Mouse (Mus musculus) heart, embryonic 10.5 days (tissue): Measurements from ENCODE around the gene Map1b. TPM values are rescaled to one million over a fixed set of nuclear protein-coding genes. Genes with fewer than 3 reads are reported as not detected.

Experiments used
- DNase-seq: peaks from one replicate; pipeline ENCODE4 v3.0.0-alpha.2; 2017; ENCODE audit warnings: low spot score
- H3K27ac ChIP-seq: fragments of 300-500 bp; sonication (generic); 2 replicates; pipeline ENCODE4 v1.5.1; 2016; ENCODE audit warnings: mild to moderate bottlenecking
- H3K27me3 ChIP-seq: fragments of 300-500 bp; sonication (generic); 2 replicates; pipeline ENCODE4 v1.6.1; 2016; ENCODE audit warnings: mild to moderate bottlenecking; ENCODE audit not compliant: poor library complexity, insufficient read depth, severe bottlenecking
- H3K36me3 ChIP-seq: fragments of 300-500 bp; sonication (generic); 2 replicates; pipeline ENCODE4 v1.6.1; 2016; ENCODE audit warnings: mild to moderate bottlenecking, moderate library complexity
- H3K4me1 ChIP-seq: fragments of 300-500 bp; sonication (generic); 2 replicates; pipeline ENCODE4 v1.6.1; 2016; ENCODE audit warnings: mild to moderate bottlenecking
- H3K4me3 ChIP-seq: fragments of 300-500 bp; sonication (generic); 2 replicates; pipeline ENCODE4 v1.5.1; 2016; ENCODE audit warnings: mild to moderate bottlenecking, moderate library complexity
- H3K9me3 ChIP-seq: fragments of 300-500 bp; sonication (generic); 2 replicates; pipeline ENCODE4 v1.6.1; 2016; ENCODE audit warnings: mild to moderate bottlenecking, moderate library complexity
- WGBS: fragments of 180-500 bp; shearing (Covaris S2); methylation state at CpG from one replicate; pipeline ENCODE4 v1.1.7; 2016; 5-methylcytosine and 5-hydroxymethylcytosine counted together
- polyA plus RNA-seq: library from polyadenylated mRNA; unstranded; fragments of >200 nt; fragmentation: Nextera tagmentation; extraction: Ambion mirVana; gene quantifications from 2 replicates; pipeline ENCODE4 v1.2.1, GENCODE M21; 2016

Gene Map1b
- polyA plus RNA-seq, 1 experiment from 2014 or later, result 186 TPM

GRCm38 (mm10) chr13:99395531-99395930 is 120.8 kb downstream of the Map1b start:
- Histone ChIP-seq H3K27me3 (no peaks in the 10 kb centered on the region), H3K36me3 (peaks cover 19% of the 10 kb centered on the region), H3K4me3 (no peak overlapping the region), H3K27ac (peak overlapping the region; percentile 74; the same call in 1 of the 2 replicates), H3K4me1 (peaks cover 22% of the 10 kb centered on the region; the same call in 1 of the 2 replicates), H3K9me3 (no peaks in the 10 kb centered on the region)
- 78% methylated on average over 12 of the region's 12 CpGs for WGBS
- no peak for DNase-seq

DNA sequence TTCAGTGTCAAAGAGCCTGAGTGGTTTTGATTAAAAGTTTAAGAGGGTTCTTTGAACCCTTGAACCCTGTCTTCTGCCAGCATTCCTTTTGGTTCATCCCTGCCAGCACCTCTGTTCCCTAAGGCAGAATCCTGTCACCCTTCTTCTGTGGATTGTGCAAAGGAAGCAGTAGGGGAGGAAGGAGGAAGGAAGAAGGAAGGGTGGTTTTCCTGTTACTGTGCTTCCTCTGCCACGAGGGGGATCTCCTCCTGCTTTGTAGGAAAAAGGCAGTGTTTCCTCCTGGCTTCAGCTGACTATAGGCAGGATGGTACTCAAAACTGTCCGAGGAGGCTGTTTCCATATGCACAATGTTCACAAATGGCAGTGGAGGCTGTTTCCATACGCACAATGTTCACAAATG is 121.6 kb downstream of the Map1b start:
- H3K4me1 ChIP-seq, result peaks cover 22% of the 10 kb centered on the region; the same call in 1 of the 2 replicates
- H3K27me3 ChIP-seq, result no peaks in the 10 kb centered on the region
- H3K4me3 ChIP-seq, result no peak overlapping the region
- H3K27ac ChIP-seq, result no peak overlapping the region
- no peak for DNase-seq
- no peaks in the 10 kb centered on the region for H3K9me3 ChIP-seq
- WGBS, result 72% methylated on average over 3 of the region's 3 CpGs
- peaks cover 16% of the 10 kb centered on the region for H3K36me3 ChIP-seq

DNA sequence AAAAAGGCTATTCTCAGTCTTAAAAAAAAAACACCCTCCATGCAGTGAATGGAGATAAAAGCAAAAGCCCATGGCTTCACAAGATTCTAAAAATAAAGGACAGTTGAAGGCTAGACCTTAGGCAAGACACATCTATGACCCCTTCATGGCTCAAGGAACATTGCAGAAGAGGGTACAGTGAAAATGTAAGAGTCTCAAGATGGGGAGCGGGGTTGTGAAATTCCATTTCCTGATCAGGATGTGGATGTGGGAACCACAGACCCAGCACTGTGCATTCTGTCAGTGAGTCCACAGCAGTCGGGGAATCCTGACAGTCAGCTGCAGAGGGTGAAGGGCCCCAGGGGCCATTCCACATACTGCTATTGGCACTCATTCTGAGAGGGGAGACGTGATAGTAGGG is 123.2 kb downstream of the Map1b start:
- Histone ChIP-seq H3K4me3 (no peak overlapping the region), H3K27me3 (no peaks in the 10 kb centered on the region), H3K4me1 (peaks cover 16% of the 10 kb centered on the region), H3K36me3 (peaks cover 19% of the 10 kb centered on the region), H3K9me3 (no peaks in the 10 kb centered on the region), H3K27ac (no peak overlapping the region)
- WGBS, result 74% methylated on average over 3 of the region's 3 CpGs
- no peak for DNase-seq

- Histone ChIP-seq H3K36me3 (peaks cover 16% of the 10 kb centered on the region), H3K27ac (no peak overlapping the region), H3K27me3 (no peaks in the 10 kb centered on the region), H3K4me3 (no peak overlapping the region), H3K9me3 (no peaks in the 10 kb centered on the region), H3K4me1 (peaks cover 12% of the 10 kb centered on the region)
- 93% methylated on average over 3 of the region's 3 CpGs for WGBS
- no peak for DNase-seq
Measured at GRCm38 (mm10) chr13:99391417-99391816, 124.9 kb downstream of the Map1b start.

DNA sequence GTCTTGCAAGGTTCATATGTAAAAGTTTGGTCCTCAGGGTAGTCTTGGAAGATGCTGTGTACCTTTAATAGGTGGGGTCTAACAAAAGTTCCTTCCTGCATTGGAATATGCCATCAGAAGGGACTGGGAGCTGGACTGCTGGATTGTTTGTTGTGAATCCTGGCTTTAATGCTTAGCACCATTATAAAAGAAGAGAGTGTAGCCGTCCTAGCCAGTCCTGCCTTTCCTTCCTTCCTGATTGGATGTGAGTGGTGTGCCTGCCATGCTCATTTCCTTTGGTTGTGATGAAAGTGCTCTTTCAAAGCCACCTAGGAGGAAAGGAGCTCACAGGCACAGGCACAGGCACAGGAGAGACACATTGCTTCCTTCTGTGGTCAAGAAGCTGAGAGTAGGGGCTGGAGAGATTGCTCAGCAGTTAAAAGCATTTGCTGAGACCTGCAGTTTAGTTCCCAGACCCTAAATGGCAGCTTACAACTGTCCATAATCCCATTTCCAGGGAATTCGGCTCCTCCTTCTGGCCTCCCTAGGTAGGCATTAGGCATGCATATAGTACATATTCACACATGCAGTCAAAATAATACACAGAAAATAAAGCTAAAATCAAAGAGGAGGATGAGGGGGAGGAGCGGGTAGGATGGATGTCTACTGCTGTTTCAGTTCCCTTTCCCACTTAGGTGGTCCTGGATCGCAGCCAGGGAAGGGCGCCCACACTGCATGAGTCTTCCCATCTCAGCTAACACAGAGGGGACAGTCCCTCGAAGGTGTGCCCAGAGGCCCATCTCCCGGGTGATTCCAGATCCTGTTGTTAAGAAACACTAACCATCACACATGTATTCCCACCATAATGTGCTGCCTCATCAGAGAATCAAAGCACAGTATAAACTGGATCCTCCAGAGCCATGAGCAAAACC is 128.2 kb downstream of the Map1b start:
- 81% methylated on average over 7 of the region's 7 CpGs for WGBS
- H3K36me3 ChIP-seq, result peaks cover 20% of the 10 kb centered on the region

GRCm38 (mm10) chr13:99386341-99386740 is 130.0 kb downstream of the Map1b start:
- peaks cover 19% of the 10 kb centered on the region for H3K36me3 ChIP-seq
- no peak overlapping the region for H3K27ac ChIP-seq
- no peak overlapping the region for H3K4me3 ChIP-seq
- no peak for DNase-seq
- peaks cover 5% of the 10 kb centered on the region for H3K4me1 ChIP-seq
- WGBS, result 89% methylated on average over 7 of the region's 7 CpGs
- no peaks in the 10 kb centered on the region for H3K27me3 ChIP-seq
- H3K9me3 ChIP-seq, result no peaks in the 10 kb centered on the region

More for the DNA sequence above, 128.2 kb downstream of the Map1b start:
- no peak overlapping the region for H3K27ac ChIP-seq
- no peaks in the 10 kb centered on the region for H3K9me3 ChIP-seq
- no peak for DNase-seq
- no peaks in the 10 kb centered on the region for H3K27me3 ChIP-seq
- H3K4me1 ChIP-seq, result no peaks in the 10 kb centered on the region; the same call in 1 of the 2 replicates
- H3K4me3 ChIP-seq, result no peak overlapping the region

GRCm38 (mm10) chr13:99385911-99386310 is 130.4 kb downstream of the Map1b start:
- H3K9me3 ChIP-seq, result no peaks in the 10 kb centered on the region
- H3K36me3 ChIP-seq, result peaks cover 19% of the 10 kb centered on the region
- no peak overlapping the region for H3K27ac ChIP-seq
- no peaks in the 10 kb centered on the region for H3K27me3 ChIP-seq
- WGBS, result 94% methylated on average over 6 of the region's 6 CpGs
- no peak overlapping the region for H3K4me3 ChIP-seq
- peaks cover 5% of the 10 kb centered on the region for H3K4me1 ChIP-seq
- DNase-seq, result no peak

- WGBS, result 70% methylated on average over 7 of the region's 7 CpGs
- no peak overlapping the region for H3K27ac ChIP-seq
- H3K4me3 ChIP-seq, result no peak overlapping the region
Measured at GRCm38 (mm10) chr13:99384555-99385203, 131.7 kb downstream of the Map1b start.

GRCm38 (mm10) chr13:99382373-99382772 is 134.0 kb downstream of the Map1b start:
- no peaks in the 10 kb centered on the region for H3K9me3 ChIP-seq
- no peak overlapping the region for H3K4me3 ChIP-seq
- H3K4me1 ChIP-seq, result peaks cover 5% of the 10 kb centered on the region; the same call in 1 of the 2 replicates
- no peak for DNase-seq
- H3K36me3 ChIP-seq, result peaks cover 16% of the 10 kb centered on the region
- WGBS, result 46% methylated on average over 6 of the region's 6 CpGs
- no peak overlapping the region for H3K27ac ChIP-seq
- H3K27me3 ChIP-seq, result no peaks in the 10 kb centered on the region

More at GRCm38 (mm10) chr13:99384555-99385203, 131.7 kb downstream of the Map1b start:
- no peaks in the 10 kb centered on the region for H3K9me3 ChIP-seq
- no peaks in the 10 kb centered on the region for H3K27me3 ChIP-seq
- peaks cover 16% of the 10 kb centered on the region for H3K36me3 ChIP-seq
- peaks cover 5% of the 10 kb centered on the region for H3K4me1 ChIP-seq
- no peak for DNase-seq

DNA sequence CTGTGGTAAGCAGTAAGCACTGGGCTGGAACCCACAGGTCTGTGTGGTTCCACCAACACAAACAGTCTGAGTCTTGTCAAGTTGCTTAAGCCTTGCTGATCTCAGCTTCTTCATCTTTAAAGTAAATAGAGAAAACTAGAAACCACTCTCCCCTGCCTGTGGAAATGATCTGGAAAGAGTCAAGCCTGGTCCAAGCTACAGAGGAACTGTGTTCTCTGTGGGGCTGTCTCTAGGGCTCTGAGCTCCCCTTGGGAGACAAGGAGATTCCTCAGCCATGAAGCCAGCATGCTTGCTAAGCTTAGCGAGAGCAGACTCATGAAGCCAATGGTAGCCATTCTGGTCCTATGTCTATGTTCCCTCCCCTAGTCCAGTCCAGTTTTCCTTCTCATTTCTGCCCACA is 138.1 kb downstream of the Map1b start:
- 77% methylated on average over 1 of the region's 1 CpGs for WGBS
- H3K4me3 ChIP-seq, result no peak overlapping the region
- no peaks in the 10 kb centered on the region for H3K9me3 ChIP-seq
- no peak overlapping the region for H3K27ac ChIP-seq
- peaks cover 13% of the 10 kb centered on the region for H3K4me1 ChIP-seq
- H3K27me3 ChIP-seq, result no peaks in the 10 kb centered on the region
- DNase-seq, result no peak
- H3K36me3 ChIP-seq, result peaks cover 13% of the 10 kb centered on the region

- H3K27ac ChIP-seq, result no peak overlapping the region
- H3K9me3 ChIP-seq, result no peaks in the 10 kb centered on the region
- WGBS, result 68% methylated on average over 6 of the region's 6 CpGs
- peaks cover 16% of the 10 kb centered on the region for H3K36me3 ChIP-seq
- no peak for DNase-seq
- H3K27me3 ChIP-seq, result no peaks in the 10 kb centered on the region
- H3K4me3 ChIP-seq, result no peak overlapping the region
- H3K4me1 ChIP-seq, result peaks cover 9% of the 10 kb centered on the region
Measured at GRCm38 (mm10) chr13:99377055-99377454, 139.3 kb downstream of the Map1b start.

DNA sequence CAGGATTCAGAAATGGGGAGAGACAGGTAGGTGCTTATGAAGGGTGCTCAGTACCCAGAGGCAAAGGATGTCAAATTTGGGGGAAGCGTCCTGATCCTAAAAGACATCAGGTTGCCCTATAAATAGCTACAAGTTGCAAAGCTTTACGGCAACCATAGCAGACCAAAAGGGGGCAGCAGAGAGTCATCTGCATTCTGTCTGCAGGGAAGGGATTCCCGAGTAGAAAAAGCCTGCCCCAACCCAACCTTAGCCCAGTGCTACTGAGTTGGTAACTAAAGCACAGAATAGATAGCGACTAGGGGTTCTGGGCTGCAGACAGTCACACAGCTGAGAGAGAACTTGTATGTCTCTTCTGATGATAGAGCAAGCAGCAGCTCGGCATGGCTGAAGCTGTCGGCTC is 140.8 kb downstream of the Map1b start:
- peaks cover 13% of the 10 kb centered on the region for H3K36me3 ChIP-seq
- H3K4me1 ChIP-seq, result peaks cover 8% of the 10 kb centered on the region
- peak; percentile 83 for DNase-seq
- no peak overlapping the region for H3K4me3 ChIP-seq
- no peak overlapping the region for H3K27ac ChIP-seq
- no peaks in the 10 kb centered on the region for H3K27me3 ChIP-seq
- no peaks in the 10 kb centered on the region for H3K9me3 ChIP-seq
- WGBS, result 30% methylated on average over 6 of the region's 6 CpGs

GRCm38 (mm10) chr13:99374191-99374590 is 142.1 kb downstream of the Map1b start:
- H3K36me3 ChIP-seq, result peaks cover 7% of the 10 kb centered on the region; the same call in 1 of the 2 replicates
- WGBS, result 77% methylated on average over 4 of the region's 4 CpGs
- no peaks in the 10 kb centered on the region for H3K27me3 ChIP-seq
- H3K27ac ChIP-seq, result no peak overlapping the region
- no peaks in the 10 kb centered on the region for H3K9me3 ChIP-seq
- peaks cover 9% of the 10 kb centered on the region for H3K4me1 ChIP-seq
- no peak for DNase-seq
- no peak overlapping the region for H3K4me3 ChIP-seq
